Mouse (Mus musculus) bone marrow macrophage, adult 2 months (primary cell): ENCODE measurements around the gene Efcab12.

Experiments used
- CTCF ChIP-seq: IDR thresholded peaks from 2 replicates; pipeline ENCODE4 v1.5.1; 2012; ENCODE audit warnings: low read depth, mild to moderate bottlenecking, low read length, moderate library complexity
- POLR2A ChIP-seq: IDR thresholded peaks from 2 replicates; pipeline ENCODE4 v1.6.1; 2012; ENCODE audit warnings: mild to moderate bottlenecking, low read depth, low read length, borderline replicate concordance

- no peak for TF ChIP-seq POLR2A
- no peak for TF ChIP-seq CTCF
Observed at GRCm38 (mm10) chr6:115772604-115773003, 65.6 kb downstream of the Efcab12 start.
